Mouse (Mus musculus): ENCODE data around the gene Rufy1.

Gene Rufy1

DNA sequence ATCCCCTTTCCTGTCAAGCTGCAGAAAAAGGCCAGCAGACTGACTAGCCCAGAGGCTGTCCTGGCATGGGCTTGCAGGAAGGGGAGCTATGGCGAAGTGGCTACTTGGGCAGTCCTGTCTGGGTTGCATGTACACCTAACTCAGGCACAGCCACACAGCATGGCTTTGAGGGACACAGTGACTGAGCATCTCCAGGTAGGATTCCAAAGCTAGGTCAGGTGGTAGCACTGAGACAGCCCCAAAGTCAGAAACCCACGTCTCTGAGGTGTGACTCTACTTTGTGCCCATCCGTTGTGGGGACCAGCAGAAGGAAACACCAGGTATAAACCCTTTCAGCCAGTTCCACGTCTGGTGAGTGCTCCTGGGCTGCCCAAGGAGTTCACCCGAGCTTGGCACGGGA lies 37.6 kb downstream of the Rufy1 start:
- Histone ChIP-seq H3K36me3 (ENCODE audit: insufficient read depth, low read length) (peaks cover 41% of the 10 kb centered on the region), H3K4me1 (replicated peaks; ENCODE audit: low read depth, low read length) (peaks cover 63% of the 10 kb centered on the region), H3K4me3 (replicated peaks; ENCODE audit: low read length) (no peak overlapping the region), H3K27me3 (ENCODE audit: insufficient read depth, low read length) (no peaks in the 10 kb centered on the region), H3K9me3 (ENCODE audit: low read length) (no peaks in the 10 kb centered on the region)
- TF ChIP-seq POU5F1 (IDR thresholded peaks at IDR 0.05; ENCODE audit: borderline replicate concordance, low read length), result no peak
- TF ChIP-seq CTCF (conservative IDR thresholded peaks at IDR 0.05; ENCODE audit: low read length), result no peak
- TF ChIP-seq NANOG (IDR thresholded peaks at IDR 0.05; ENCODE audit: borderline replicate concordance, low read length), result no peak

DNA sequence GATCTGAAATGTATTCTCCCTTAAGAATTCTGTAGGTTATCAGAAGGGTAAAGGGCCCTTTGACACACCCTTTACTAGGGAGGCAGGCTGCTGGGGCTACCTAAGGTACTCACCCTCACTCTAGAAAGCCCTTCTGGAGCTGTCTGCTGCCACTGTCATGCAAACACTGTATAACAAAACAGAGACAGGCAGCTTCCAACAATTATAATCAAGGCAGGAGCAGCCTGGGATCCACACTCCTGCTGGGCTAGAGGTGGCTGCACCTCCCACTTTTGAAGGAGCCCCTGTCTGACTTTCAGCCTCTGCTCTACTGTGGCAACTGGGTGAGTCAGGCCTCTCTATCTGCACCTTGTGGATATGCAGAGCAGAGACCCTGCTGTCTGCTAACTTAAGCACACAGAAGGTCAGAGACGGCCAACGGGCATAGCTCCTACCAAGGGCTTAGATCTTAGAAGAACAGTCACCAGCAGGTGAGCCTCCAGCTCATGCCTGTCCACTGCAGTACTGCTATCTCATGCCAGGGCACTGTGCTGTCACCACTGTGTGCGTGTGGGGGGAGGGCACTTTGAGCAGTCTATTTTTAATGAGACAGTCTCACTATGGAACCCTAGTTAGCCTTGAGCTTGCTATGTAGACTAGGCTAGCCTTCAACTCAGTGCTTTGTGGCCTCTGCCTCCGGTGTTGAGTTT lies 39.5 kb downstream of the Rufy1 start:
- H3K4me3 ChIP-seq (replicated peaks; ENCODE audit: low read length), result 0 out of 2 replicates have a peak overlapping the region, but pooled peaks have one; percentile 8
- peaks cover 51% of the 10 kb centered on the region for H3K36me3 ChIP-seq (ENCODE audit: insufficient read depth, low read length)
- H3K9me3 ChIP-seq (ENCODE audit: low read length), result no peaks in the 10 kb centered on the region
- peaks cover 55% of the 10 kb centered on the region for H3K4me1 ChIP-seq (replicated peaks; ENCODE audit: low read depth, low read length)
- TF ChIP-seq POU5F1 (IDR thresholded peaks at IDR 0.05; ENCODE audit: borderline replicate concordance, low read length), result peak; percentile 76; the same call in 1 of the 2 replicates
- TF ChIP-seq CTCF (conservative IDR thresholded peaks at IDR 0.05; ENCODE audit: low read length), result no peak
- TF ChIP-seq NANOG (IDR thresholded peaks at IDR 0.05; ENCODE audit: borderline replicate concordance, low read length), result peak; percentile 79
- no peaks in the 10 kb centered on the region for H3K27me3 ChIP-seq (ENCODE audit: insufficient read depth, low read length)

DNA sequence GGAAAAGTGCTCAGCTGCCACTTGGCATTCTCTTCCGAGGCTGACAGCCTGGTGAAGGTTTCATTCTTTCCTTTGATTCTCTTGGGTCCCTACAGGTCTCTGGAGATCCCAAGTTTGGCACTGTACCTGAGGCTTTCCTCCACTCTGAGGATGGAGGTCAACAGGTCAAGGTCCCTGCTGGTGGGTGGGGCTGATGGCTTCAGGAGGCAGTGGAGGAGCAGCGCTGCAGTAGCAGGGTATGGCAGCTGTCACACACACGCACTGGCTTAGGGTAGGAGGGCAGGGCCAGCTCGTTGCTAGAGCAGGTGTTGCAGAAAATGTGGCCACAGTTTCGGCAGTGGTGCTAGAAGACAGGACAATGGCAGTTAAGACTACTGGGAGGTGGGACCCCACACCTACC lies 41.3 kb downstream of the Rufy1 start:
- no peak overlapping the region for H3K4me3 ChIP-seq (replicated peaks; ENCODE audit: low read length)
- H3K9me3 ChIP-seq (ENCODE audit: low read length), result no peaks in the 10 kb centered on the region
- peaks cover 63% of the 10 kb centered on the region for H3K36me3 ChIP-seq (ENCODE audit: insufficient read depth, low read length)
- no peaks in the 10 kb centered on the region for H3K27me3 ChIP-seq (ENCODE audit: insufficient read depth, low read length)
- H3K4me1 ChIP-seq (replicated peaks; ENCODE audit: low read depth, low read length), result peaks cover 55% of the 10 kb centered on the region
- TF ChIP-seq POU5F1 (IDR thresholded peaks at IDR 0.05; ENCODE audit: borderline replicate concordance, low read length), result no peak
- TF ChIP-seq CTCF (conservative IDR thresholded peaks at IDR 0.05; ENCODE audit: low read length), result no peak
- TF ChIP-seq NANOG (IDR thresholded peaks at IDR 0.05; ENCODE audit: borderline replicate concordance, low read length), result no peak

DNA sequence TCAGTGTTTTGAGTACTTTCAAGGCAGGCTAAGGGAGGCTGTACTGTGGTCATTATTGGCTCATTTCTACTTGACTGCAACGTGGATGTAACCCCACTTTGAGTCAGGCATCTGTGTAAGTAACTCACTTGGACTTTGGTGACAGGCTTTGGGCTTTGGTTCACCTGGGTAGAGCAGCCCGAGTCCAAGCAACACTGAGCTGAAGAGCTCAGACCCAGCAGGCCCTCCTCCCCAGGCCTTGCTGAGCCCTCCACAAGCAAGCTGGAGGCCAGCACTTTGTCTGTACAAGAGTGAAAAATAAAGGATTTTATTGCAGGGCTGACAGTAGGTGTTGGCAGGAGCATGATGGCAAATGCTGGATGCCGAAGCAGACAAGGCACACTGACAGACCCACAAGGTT lies 41.9 kb downstream of the Rufy1 start:
- Histone ChIP-seq H3K4me1 (replicated peaks; ENCODE audit: low read depth, low read length) (peaks cover 55% of the 10 kb centered on the region), H3K9me3 (ENCODE audit: low read length) (no peaks in the 10 kb centered on the region), H3K27me3 (ENCODE audit: insufficient read depth, low read length) (no peaks in the 10 kb centered on the region), H3K36me3 (ENCODE audit: insufficient read depth, low read length) (peaks cover 62% of the 10 kb centered on the region), H3K4me3 (replicated peaks; ENCODE audit: low read length) (no peak overlapping the region)
- TF ChIP-seq POU5F1 (IDR thresholded peaks at IDR 0.05; ENCODE audit: borderline replicate concordance, low read length) (no peak), CTCF (conservative IDR thresholded peaks at IDR 0.05; ENCODE audit: low read length) (no peak), NANOG (IDR thresholded peaks at IDR 0.05; ENCODE audit: borderline replicate concordance, low read length) (no peak)

DNA sequence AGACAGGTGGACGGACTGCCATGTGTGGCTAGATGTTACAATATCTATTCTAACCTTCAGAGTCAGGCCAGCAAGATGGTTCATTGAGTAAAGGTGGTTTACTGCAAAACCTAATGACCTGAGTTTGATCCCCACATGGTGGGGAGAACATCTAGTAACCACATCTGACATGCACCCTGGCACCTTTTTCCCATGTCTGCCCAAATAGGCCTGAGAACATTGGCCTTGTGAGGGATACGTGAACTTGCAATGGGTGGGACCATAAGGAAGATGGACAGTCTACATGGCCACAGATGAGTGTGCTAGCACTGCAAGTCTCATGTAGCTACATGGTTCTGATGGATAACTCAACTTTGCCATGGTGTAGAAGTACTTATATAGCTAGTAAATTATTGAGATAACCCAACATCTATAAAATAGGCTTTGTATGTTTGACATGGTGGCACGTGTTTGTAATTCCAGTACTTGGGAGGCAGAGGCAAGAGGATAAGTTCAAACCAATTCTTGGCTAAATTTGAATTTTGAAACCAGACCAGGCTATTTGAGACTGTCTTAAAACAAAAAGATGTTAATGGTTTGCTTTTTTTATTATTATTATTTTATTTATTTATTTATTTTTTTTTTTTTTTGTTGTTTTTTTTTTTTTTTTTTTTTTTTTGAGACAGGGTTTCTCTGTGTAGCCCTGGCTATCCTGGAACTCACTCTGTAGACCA lies 42.6 kb downstream of the Rufy1 start:
- no peaks in the 10 kb centered on the region for H3K9me3 ChIP-seq (ENCODE audit: low read length)

DNA sequence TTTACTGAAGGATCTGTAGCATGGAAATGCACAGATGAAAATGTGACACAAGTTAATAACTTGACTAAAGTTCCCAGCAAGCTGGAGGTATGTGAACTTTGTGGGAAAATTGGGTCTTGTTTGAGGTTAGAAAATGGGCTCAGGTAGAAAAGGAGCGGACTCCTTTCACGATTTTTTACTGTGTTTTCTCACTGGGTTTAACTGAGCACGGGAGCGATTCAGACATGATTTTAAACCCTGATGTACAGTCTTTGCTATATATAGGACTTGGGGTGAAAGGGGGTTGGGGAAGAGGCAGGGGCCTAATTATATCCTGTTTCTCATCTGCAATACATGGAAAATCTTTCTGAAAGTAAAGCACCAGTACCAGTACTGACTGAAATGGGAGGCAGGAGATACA lies 43.2 kb downstream of the Rufy1 start:
- TF ChIP-seq CTCF (conservative IDR thresholded peaks at IDR 0.05; ENCODE audit: low read length) (no peak), POU5F1 (IDR thresholded peaks at IDR 0.05; ENCODE audit: borderline replicate concordance, low read length) (no peak), NANOG (IDR thresholded peaks at IDR 0.05; ENCODE audit: borderline replicate concordance, low read length) (no peak)
- Histone ChIP-seq H3K4me1 (replicated peaks; ENCODE audit: low read depth, low read length) (peaks cover 51% of the 10 kb centered on the region), H3K9me3 (ENCODE audit: low read length) (no peaks in the 10 kb centered on the region), H3K27me3 (ENCODE audit: insufficient read depth, low read length) (no peaks in the 10 kb centered on the region), H3K36me3 (ENCODE audit: insufficient read depth, low read length) (peaks cover 64% of the 10 kb centered on the region), H3K4me3 (replicated peaks; ENCODE audit: low read length) (no peak overlapping the region)

More for the DNA sequence above, 42.6 kb downstream of the Rufy1 start:
- no peak overlapping the region for H3K4me3 ChIP-seq (replicated peaks; ENCODE audit: low read length)
- no peaks in the 10 kb centered on the region for H3K27me3 ChIP-seq (ENCODE audit: insufficient read depth, low read length)
- TF ChIP-seq POU5F1 (IDR thresholded peaks at IDR 0.05; ENCODE audit: borderline replicate concordance, low read length), result no peak
- no peak for TF ChIP-seq CTCF (conservative IDR thresholded peaks at IDR 0.05; ENCODE audit: low read length)
- TF ChIP-seq NANOG (IDR thresholded peaks at IDR 0.05; ENCODE audit: borderline replicate concordance, low read length), result no peak
- H3K4me1 ChIP-seq (replicated peaks; ENCODE audit: low read depth, low read length), result peaks cover 55% of the 10 kb centered on the region
- H3K36me3 ChIP-seq (ENCODE audit: insufficient read depth, low read length), result peaks cover 62% of the 10 kb centered on the region

DNA sequence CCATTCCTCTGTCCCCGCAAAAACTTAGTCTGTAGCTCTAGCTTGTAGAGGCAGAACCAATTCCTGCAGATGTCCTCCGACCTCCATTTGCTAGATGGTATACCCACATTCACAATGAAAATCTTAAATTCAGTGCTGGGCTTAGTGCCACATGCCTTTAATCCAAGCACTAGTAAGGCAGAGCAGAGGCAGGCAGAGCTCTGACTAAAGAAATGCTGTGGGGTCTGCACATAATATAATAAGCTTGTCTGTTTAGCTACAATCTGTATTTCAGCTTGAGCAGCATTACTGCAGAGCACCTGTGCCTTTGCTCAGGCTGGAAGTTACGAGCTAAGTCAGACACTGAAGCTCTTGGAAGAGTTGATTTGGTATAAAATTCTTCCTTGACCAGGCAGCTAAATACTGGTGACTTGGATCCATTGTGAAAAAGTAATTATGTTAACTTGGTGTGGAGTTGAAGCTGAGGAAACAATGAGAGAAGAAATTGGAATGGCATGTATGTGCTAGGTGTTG lies 43.7 kb downstream of the Rufy1 start:
- peaks cover 49% of the 10 kb centered on the region for H3K4me1 ChIP-seq (replicated peaks; ENCODE audit: low read depth, low read length)
- H3K9me3 ChIP-seq (ENCODE audit: low read length), result no peaks in the 10 kb centered on the region
- H3K27me3 ChIP-seq (ENCODE audit: insufficient read depth, low read length), result no peaks in the 10 kb centered on the region
- H3K36me3 ChIP-seq (ENCODE audit: insufficient read depth, low read length), result peaks cover 68% of the 10 kb centered on the region
- TF ChIP-seq NANOG (IDR thresholded peaks at IDR 0.05; ENCODE audit: borderline replicate concordance, low read length) (no peak), CTCF (conservative IDR thresholded peaks at IDR 0.05; ENCODE audit: low read length) (no peak), POU5F1 (IDR thresholded peaks at IDR 0.05; ENCODE audit: borderline replicate concordance, low read length) (no peak)
- no peak overlapping the region for H3K4me3 ChIP-seq (replicated peaks; ENCODE audit: low read length)

DNA sequence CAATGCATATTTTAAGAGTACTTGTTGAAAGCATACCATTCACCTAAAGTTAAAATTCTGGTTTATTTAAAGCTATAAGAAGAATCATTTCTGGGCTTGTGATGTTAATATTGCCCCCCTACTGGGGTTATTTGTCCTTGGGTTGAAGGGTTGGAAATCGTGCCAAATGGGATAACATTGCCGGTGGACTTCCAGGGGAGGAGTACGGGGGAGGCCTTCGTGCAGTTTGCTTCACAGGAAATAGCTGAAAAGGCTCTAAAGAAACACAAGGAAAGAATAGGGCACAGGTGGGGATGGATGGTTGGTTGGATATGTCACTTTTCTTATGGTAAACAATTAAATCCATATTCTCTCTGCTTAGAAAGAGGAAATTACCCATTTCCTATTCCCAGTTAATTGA lies 49.6 kb downstream of the Rufy1 start:
- peak overlapping the region; percentile 32 for H3K4me3 ChIP-seq (replicated peaks; ENCODE audit: low read length)
- H3K4me1 ChIP-seq (replicated peaks; ENCODE audit: low read depth, low read length), result peaks cover 34% of the 10 kb centered on the region
- peaks cover 3% of the 10 kb centered on the region for H3K27me3 ChIP-seq (ENCODE audit: insufficient read depth, low read length)
- no peaks in the 10 kb centered on the region for H3K9me3 ChIP-seq (ENCODE audit: low read length)
- peaks cover 70% of the 10 kb centered on the region for H3K36me3 ChIP-seq (ENCODE audit: insufficient read depth, low read length)
- TF ChIP-seq NANOG (IDR thresholded peaks at IDR 0.05; ENCODE audit: borderline replicate concordance, low read length), result no peak
- no peak for TF ChIP-seq POU5F1 (IDR thresholded peaks at IDR 0.05; ENCODE audit: borderline replicate concordance, low read length)
- TF ChIP-seq CTCF (conservative IDR thresholded peaks at IDR 0.05; ENCODE audit: low read length), result no peak
